Mouse (Mus musculus) midbrain, embryonic 12.5 days (tissue): ENCODE results near the gene Rapgef3. TPM values are rescaled to one million over a fixed set of nuclear protein-coding genes. Genes with fewer than 3 reads are reported as not detected.
A peak's percentile ranks its signal among the peaks of the same experiment; 100 is the strongest.

Source experiments
- ATAC-seq: fragments of 200-750 bp; cut with Nextera tagmentation; 2 replicates; pipeline ENCODE4 v1.8.0; 2017; ENCODE audit warnings: low read depth, moderate TSS enrichment, moderate library complexity; ENCODE audit not compliant: low FRiP score
- H3K27ac ChIP-seq: fragments of 300-500 bp; sonication (generic); replicated peaks from 2 replicates; pipeline ENCODE4 v1.5.1; 2016; ENCODE audit warnings: mild to moderate bottlenecking
- H3K27me3 ChIP-seq: fragments of 300-500 bp; sonication (generic); 2 replicates; pipeline ENCODE4 v1.6.1; 2016; ENCODE audit warnings: mild to moderate bottlenecking
- H3K36me3 ChIP-seq: fragments of 300-500 bp; sonication (generic); 2 replicates; pipeline ENCODE4 v1.6.1; 2016
- H3K4me1 ChIP-seq: fragments of 300-500 bp; sonication (generic); 2 replicates; pipeline ENCODE4 v1.6.1; 2016
- H3K4me2 ChIP-seq: fragments of 300-500 bp; sonication (generic); replicated peaks from 2 replicates; pipeline ENCODE4 v1.6.1; 2016; ENCODE audit warnings: mild to moderate bottlenecking, moderate library complexity
- H3K4me3 ChIP-seq: fragments of 300-500 bp; sonication (generic); 2 replicates; pipeline ENCODE4 v1.5.1; 2016; ENCODE audit warnings: mild to moderate bottlenecking
- H3K9ac ChIP-seq: fragments of 300-500 bp; sonication (generic); replicated peaks from 2 replicates; pipeline ENCODE4 v1.6.1; 2016; ENCODE audit warnings: mild to moderate bottlenecking, moderate library complexity
- H3K9me3 ChIP-seq: fragments of 300-500 bp; sonication (generic); 2 replicates; pipeline ENCODE4 v1.6.1; 2016; ENCODE audit warnings: mild to moderate bottlenecking
- WGBS: fragments of 180-500 bp; shearing (Covaris S2); methylation state at CpG from one replicate; pipeline ENCODE4 v1.1.7; 2016; 5-methylcytosine and 5-hydroxymethylcytosine counted together
- polyA plus RNA-seq: library from polyadenylated mRNA; unstranded; fragments of >200 nt; fragmentation: Nextera tagmentation; extraction: Ambion mirVana; gene quantifications from 2 replicates; pipeline ENCODE4 v1.2.1, GENCODE M21; 2016

Rapgef3 gene
- polyA plus RNA-seq, 1 experiment from 2014 or later, result 8.6 TPM

DNA sequence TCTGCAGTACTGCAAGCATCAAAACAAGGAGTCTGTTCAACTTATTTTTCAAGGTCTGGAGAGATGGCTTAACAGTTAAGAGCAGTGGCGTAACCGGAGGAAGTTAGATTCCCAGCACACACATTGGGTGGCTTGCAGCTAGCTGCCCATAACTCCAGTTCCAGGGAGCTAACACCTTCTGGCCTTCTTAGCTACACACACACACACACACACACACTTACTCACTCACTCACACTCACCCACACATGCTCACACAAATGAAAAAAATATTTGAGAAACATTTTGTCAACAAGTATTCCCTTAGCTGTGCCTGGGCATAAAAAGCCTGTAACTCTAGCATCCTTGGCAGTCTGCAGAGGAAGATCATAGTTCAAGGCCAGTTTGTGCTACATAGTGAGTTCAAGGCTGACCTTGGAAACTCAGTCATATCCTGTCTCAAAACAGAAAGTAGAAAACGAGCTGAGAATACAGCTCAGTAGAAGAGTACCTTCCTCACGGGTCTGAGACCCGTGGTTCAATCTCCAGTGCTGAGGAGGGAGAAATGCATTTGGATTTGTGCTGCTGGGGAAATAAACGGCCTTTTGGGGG, 42.5 kb downstream of the Rapgef3 start:
- Histone ChIP-seq H3K36me3 (no peaks in the 10 kb centered on the region), H3K4me1 (no peaks in the 10 kb centered on the region), H3K27ac (no peak overlapping the region), H3K4me2 (no peak overlapping the region), H3K27me3 (no peaks in the 10 kb centered on the region), H3K4me3 (no peak overlapping the region), H3K9ac (no peak overlapping the region), H3K9me3 (no peaks in the 10 kb centered on the region)
- WGBS, result 83% methylated on average over 6 of the region's 6 CpGs
- ATAC-seq, result no peak

DNA sequence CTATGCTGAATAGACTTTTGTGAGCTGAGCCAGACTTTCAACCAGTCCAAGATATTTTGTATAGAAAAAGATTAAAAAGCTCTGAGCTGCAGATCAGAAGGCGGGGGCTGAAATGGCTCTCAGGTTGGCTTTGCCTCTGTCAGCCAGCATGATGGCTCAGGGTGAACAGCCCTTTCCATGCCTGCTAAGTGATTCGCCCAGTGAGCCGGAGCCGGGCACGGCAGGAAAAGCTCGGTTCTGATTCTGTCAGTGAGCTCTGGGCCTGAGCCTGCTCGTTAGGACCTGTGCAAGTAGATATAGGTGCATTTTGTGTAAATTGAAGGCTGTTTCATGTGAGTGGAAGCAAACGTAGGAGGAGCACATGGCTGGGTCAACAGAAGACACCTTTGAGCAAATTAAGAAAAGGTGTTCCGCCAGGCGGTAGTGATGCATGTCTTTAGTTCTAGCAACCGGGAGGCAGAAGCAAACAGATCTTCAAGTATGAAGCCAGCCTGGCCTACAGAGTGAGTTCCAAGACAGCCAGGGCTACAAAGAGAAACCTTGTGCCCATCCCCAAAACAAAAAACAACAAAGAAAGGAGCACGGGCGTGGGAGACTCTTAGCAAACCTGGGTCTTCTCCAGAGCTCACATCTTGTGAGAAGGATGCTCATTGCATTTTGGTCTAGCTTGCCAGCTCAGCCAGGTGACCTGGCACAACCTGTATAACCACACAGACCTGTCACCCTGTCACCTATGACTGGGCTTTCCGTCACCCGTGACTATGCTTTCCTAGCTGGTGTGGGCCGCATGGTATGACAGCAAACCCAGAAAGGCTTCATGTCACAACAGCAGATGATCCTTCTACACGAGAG, 43.2 kb downstream of the Rapgef3 start:
- Histone ChIP-seq H3K9ac (no peak overlapping the region), H3K4me3 (no peak overlapping the region), H3K27me3 (0 out of 2 replicates have a peak, but pooled peaks cover 3% of the 10 kb centered on the region), H3K4me1 (no peaks in the 10 kb centered on the region), H3K27ac (no peak overlapping the region), H3K36me3 (no peaks in the 10 kb centered on the region), H3K9me3 (no peaks in the 10 kb centered on the region), H3K4me2 (no peak overlapping the region)
- WGBS, result 88% methylated on average over 17 of the region's 17 CpGs
- ATAC-seq, result no peak

DNA sequence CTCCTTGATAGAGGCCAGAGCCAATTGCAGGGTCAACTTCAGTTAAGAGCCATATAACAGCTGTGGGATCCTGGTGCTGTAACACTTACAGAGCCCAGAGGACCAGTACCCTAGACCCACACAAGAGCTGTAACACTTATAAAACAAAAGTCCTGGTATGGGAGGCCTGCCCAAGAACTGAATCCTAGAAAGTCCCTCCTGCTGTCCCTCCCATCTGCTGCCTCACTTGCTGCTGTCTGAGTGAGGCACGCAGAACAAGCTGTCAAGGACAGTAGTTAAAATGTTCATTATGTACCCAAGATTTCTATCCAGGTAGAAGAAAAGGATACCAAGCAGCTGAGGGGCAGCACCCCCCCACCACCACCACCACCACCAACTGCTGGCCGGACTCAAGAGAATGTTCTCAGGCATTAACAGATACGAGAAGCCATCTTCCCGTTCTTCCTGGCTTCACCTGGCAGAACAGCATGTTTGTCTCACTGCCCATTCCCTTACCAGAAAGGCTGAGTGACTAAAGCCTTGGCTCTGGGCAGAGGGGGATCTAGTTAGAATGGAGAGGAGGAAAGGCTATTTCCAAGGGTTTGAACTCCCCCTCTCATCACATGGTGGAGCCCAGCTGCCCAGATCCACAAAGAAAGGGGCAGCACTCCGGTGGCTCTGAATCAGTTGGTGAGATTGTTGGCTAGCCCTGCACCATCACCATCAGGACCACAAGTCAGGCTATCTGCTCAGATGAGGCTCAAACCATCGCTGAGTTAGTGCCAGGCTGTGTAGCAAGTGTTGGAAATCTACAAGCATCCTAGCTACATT, 44.0 kb downstream of the Rapgef3 start:
- no peak overlapping the region for H3K9ac ChIP-seq
- WGBS, result 88% methylated on average over 6 of the region's 6 CpGs

DNA sequence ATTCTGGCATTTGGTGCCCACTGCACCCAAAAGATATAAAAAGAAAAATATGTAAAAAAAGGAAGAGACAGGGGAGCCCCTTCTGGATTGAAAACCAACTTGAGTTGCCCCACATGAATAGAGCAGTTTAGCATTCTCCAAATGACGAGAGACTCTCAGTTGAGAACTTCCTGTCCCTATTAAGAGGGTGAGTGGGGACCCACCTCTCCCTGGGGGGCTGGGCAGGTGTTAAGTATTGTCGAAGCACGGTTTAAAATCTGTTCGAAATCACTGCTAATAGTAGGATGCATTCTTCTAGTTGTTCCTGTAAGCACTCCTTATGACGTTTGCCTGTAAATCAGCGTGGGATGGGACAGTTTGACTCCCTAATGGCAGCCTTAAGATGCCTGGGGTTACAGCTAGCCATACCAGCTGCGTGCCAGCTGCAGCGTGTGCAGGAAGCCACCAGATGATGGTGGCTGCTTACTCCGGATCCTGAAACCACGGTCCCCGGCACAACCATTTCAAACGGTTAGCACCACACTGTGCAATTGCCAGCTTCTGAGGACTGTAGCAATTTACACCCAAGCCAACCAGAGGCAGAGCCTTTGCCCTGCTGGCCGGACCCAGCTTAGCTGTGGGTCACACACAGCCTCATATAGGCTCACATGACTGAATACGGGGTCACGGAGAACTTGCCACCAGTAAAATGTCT, 46.6 kb downstream of the Rapgef3 start:
- Histone ChIP-seq H3K36me3 (no peaks in the 10 kb centered on the region), H3K27ac (no peak overlapping the region), H3K9ac (no peak overlapping the region), H3K4me1 (no peaks in the 10 kb centered on the region), H3K4me2 (no peak overlapping the region), H3K4me3 (no peak overlapping the region), H3K27me3 (0 out of 2 replicates have a peak, but pooled peaks cover 7% of the 10 kb centered on the region), H3K9me3 (no peaks in the 10 kb centered on the region)
- 84% methylated on average over 15 of the region's 15 CpGs for WGBS
- no peak for ATAC-seq

More for the DNA sequence above, 44.0 kb downstream of the Rapgef3 start:
- Histone ChIP-seq H3K4me2 (no peak overlapping the region), H3K4me3 (no peak overlapping the region), H3K9me3 (no peaks in the 10 kb centered on the region), H3K4me1 (no peaks in the 10 kb centered on the region), H3K27ac (no peak overlapping the region), H3K36me3 (no peaks in the 10 kb centered on the region), H3K27me3 (0 out of 2 replicates have a peak, but pooled peaks cover 3% of the 10 kb centered on the region)
- ATAC-seq, result no peak

DNA sequence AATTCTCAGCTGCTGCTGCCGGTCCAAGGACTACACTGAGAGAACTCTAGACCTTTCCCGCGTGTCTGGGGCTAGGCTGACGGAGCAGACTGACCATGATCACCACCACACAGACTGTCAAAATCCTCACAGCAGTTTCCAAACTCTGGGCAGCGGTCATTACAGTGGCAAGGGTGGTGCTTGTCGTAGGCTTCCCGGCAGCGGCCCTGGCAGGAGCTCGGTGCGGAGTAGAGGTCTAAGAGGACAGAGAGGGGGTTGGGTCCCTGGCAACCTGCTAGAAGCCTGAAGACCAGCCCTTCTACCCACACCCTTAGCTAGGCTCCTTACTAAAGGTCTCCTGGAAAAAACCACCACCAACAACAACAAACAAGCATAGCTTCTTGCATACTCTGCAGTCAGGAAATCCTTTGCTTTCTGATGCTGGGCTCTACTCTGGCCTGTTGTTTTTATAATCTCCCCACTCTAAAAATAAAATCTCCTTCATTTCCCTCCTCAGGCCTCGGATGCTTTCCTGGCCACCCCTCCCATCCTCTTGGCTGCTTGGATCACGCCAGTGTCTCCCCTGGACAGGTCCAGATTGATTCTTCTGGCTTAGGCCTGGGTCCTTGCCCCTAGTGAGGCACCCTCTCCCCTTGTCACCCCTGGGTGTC, 47.6 kb downstream of the Rapgef3 start:
- H3K4me2 ChIP-seq, result no peak overlapping the region
- H3K27me3 ChIP-seq, result 0 out of 2 replicates have a peak, but pooled peaks cover 7% of the 10 kb centered on the region
- no peaks in the 10 kb centered on the region for H3K4me1 ChIP-seq
- no peak overlapping the region for H3K27ac ChIP-seq
- H3K9ac ChIP-seq, result 0 out of 2 replicates have a peak overlapping the region, but pooled peaks have one; percentile 11
- 78% methylated on average over 12 of the region's 12 CpGs for WGBS
- no peaks in the 10 kb centered on the region for H3K9me3 ChIP-seq
- H3K4me3 ChIP-seq, result no peak overlapping the region
- no peak for ATAC-seq
- no peaks in the 10 kb centered on the region for H3K36me3 ChIP-seq

DNA sequence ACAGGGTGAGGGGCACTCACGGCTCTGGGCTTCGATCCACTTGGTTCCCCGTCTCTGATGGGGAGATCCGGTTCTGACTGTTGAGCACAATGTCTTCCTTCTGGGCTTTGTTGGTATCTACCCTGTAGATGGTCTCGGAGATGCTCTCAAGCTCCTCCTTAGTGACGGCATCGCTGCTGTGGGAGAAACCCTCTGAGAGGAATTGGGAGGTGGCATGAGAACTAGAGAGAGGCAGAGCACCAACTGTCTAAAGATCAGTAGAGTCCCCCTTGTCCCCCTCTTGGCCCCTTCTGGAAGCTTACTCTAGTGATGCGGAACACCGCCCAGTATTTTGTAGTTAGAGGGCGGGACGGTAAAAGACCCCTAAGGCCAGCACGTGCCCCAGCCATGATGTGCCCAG, 48.3 kb downstream of the Rapgef3 start:
- Histone ChIP-seq H3K4me3 (no peak overlapping the region), H3K27me3 (0 out of 2 replicates have a peak, but pooled peaks cover 7% of the 10 kb centered on the region), H3K27ac (no peak overlapping the region), H3K9me3 (no peaks in the 10 kb centered on the region), H3K4me1 (no peaks in the 10 kb centered on the region), H3K9ac (no peak overlapping the region), H3K36me3 (no peaks in the 10 kb centered on the region), H3K4me2 (no peak overlapping the region)
- 89% methylated on average over 12 of the region's 12 CpGs for WGBS
- no peak for ATAC-seq

DNA sequence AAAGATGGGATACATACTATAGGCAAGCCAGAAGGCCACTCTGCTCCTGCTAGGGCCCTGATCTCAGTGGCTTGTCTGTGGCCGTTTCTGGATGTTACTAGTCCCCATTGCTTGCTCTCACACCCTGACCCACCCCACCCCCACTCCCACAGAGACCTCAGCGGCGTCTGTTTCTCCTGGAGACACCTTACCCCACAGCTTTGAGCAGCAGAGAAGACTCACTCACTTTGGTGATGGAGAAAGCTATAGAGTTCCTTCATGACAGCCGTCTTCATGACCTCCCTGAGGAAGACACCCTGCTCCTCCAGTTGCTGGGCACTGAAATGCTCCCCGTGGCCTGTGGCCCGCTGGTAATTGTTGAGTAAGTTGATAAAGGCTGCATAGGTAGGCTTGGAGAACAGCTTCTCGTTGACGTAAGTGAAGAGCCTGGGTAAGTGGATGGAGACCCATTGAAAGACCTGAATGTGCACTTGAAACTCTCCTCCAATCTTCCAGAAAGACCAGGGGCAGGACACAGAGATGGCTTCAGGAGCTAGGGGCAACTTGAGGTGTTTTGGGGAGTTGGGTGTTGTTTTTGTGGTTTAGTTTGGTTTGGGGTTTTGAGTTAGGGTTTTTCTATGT, 49.1 kb downstream of the Rapgef3 start:
- Histone ChIP-seq H3K4me1 (no peaks in the 10 kb centered on the region), H3K4me3 (no peak overlapping the region), H3K27me3 (0 out of 2 replicates have a peak, but pooled peaks cover 7% of the 10 kb centered on the region), H3K9ac (no peak overlapping the region), H3K4me2 (no peak overlapping the region), H3K27ac (no peak overlapping the region), H3K36me3 (no peaks in the 10 kb centered on the region), H3K9me3 (no peaks in the 10 kb centered on the region)
- no peak for ATAC-seq
- WGBS, result 86% methylated on average over 8 of the region's 8 CpGs

DNA sequence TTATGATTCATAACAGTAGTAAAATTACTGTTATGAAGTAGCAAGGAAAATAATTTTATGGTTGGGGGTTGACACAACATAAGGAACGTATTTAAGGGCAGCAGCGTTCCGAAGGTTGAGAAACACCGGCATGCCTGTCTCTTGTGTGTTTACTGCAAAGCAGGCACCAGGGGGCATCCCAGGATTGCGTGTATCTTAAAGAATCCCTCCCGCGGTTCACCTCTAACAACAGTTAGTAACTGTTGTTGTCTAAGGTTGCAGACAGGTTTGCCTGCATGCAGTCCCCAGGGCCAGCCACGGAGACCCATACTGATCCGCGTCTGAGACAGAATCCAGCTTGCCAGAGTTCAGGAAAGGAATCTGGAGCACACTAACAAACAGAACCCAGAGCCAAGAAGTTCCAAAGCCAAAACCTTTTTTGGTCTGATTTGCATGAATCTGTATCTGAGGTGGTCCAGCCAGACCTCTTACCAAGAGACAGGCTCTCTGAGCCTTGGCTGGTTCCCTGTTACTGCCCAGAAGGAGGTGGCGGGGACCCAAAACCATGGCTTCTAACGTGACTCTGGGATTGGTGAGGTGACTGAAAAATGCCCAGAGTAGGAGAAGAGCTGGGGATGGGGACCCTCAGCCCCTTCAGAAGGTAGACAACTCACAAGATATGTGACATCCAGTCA, 49.8 kb downstream of the Rapgef3 start:
- ATAC-seq, result no peak
- Histone ChIP-seq H3K9me3 (no peaks in the 10 kb centered on the region), H3K9ac (no peak overlapping the region), H3K4me1 (no peaks in the 10 kb centered on the region), H3K36me3 (no peaks in the 10 kb centered on the region), H3K27me3 (0 out of 2 replicates have a peak, but pooled peaks cover 7% of the 10 kb centered on the region), H3K27ac (no peak overlapping the region), H3K4me2 (no peak overlapping the region), H3K4me3 (no peak overlapping the region)
- WGBS, result 33% methylated on average over 12 of the region's 12 CpGs

DNA sequence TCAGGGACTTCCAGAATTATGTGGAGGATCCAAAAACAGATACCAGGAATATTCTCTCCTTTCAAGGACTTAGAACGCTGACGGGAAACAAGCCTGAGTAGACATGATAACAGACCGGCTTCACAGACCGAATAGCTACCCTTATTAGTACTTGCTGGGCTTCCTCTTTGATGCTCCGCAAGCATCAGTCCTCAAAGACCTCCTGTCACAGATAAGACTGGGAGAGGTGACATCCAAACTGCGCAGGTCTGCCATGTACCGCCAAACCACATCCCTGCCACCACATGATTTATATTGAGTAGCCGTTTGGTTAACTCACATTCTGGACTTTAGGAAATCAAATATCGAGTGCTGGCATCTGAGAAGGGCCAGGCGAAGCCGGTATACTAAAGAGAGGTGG, 51.0 kb downstream of the Rapgef3 start:
- Histone ChIP-seq H3K4me3 (no peak overlapping the region), H3K27ac (no peak overlapping the region), H3K4me2 (no peak overlapping the region), H3K9ac (no peak overlapping the region), H3K27me3 (0 out of 2 replicates have a peak, but pooled peaks cover 7% of the 10 kb centered on the region), H3K36me3 (no peaks in the 10 kb centered on the region), H3K4me1 (no peaks in the 10 kb centered on the region), H3K9me3 (no peaks in the 10 kb centered on the region)
- WGBS, result 93% methylated on average over 11 of the region's 11 CpGs
- no peak for ATAC-seq

DNA sequence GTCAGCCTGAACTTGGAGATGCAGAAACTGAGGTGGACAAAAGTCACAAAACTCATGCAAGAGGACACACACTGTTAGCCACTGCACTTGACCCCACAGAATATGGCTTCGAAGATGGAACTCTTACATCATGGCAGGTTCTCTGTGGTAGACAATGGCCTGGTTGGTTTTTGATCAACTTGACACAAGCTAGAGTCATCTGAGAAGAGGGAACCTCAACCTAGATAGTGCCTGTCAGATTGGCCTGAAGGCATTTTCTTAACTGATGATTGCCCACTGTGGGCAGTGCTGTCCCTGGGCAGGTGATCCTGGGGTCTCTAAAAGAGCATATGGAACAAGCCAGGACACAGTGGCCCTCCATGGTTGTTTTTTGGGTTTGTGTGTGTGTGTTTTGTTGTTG, 52.0 kb downstream of the Rapgef3 start:
- H3K27me3 ChIP-seq, result 0 out of 2 replicates have a peak, but pooled peaks cover 7% of the 10 kb centered on the region
- no peak for ATAC-seq
- H3K36me3 ChIP-seq, result no peaks in the 10 kb centered on the region
- 93% methylated on average over 1 of the region's 1 CpGs for WGBS
- H3K9ac ChIP-seq, result no peak overlapping the region
- H3K4me1 ChIP-seq, result no peaks in the 10 kb centered on the region
- H3K27ac ChIP-seq, result no peak overlapping the region
- no peak overlapping the region for H3K4me3 ChIP-seq
- no peaks in the 10 kb centered on the region for H3K9me3 ChIP-seq
- no peak overlapping the region for H3K4me2 ChIP-seq
